Mouse (Mus musculus) heart, embryonic 11.5 days (tissue): ENCODE measurements at regions not wholly inside any gene's neighbourhood (a gene's known extent, or its start where the extent isn't known, plus 50 kb on each side); places are given as distances from the start of the nearest gene placed in this dataset.
"Not testable (repeated sequence)": the region's sequence is repeated elsewhere in the genome, so short reads cannot be mapped to it uniquely, and the experiment has no call there.

Experiments used
- ATAC-seq: fragments of 200-750 bp; cut with Nextera tagmentation; replicated peaks from 2 replicates; pipeline ENCODE4 v1.8.0; 2017; ENCODE audit warnings: moderate library complexity; ENCODE audit not compliant: insufficient number of reproducible peaks, low FRiP score, low TSS enrichment
- H3K27ac ChIP-seq: fragments of 300-500 bp; sonication (generic); 2 replicates; pipeline ENCODE4 v1.5.1; 2014; ENCODE audit warnings: mild to moderate bottlenecking, low read depth, low read length
- H3K27me3 ChIP-seq: fragments of 300-500 bp; sonication (generic); 2 replicates; pipeline ENCODE4 v1.6.1; 2014; ENCODE audit warnings: mild to moderate bottlenecking, low read length, mixed read lengths; ENCODE audit not compliant: control insufficient read depth, insufficient read depth
- H3K36me3 ChIP-seq: fragments of 300-500 bp; sonication (generic); 2 replicates; pipeline ENCODE4 v1.6.1; 2014; ENCODE audit warnings: mild to moderate bottlenecking, low read length, moderate library complexity, mixed read lengths; ENCODE audit not compliant: control insufficient read depth, insufficient read depth
- H3K4me1 ChIP-seq: fragments of 300-500 bp; sonication (generic); 2 replicates; pipeline ENCODE4 v1.6.1; 2014; ENCODE audit warnings: low read length; ENCODE audit not compliant: control insufficient read depth, insufficient read depth
- H3K4me2 ChIP-seq: fragments of 300-500 bp; sonication (generic); 2 replicates; pipeline ENCODE4 v1.6.1; 2014; ENCODE audit warnings: mild to moderate bottlenecking, moderate library complexity
- H3K4me3 ChIP-seq: fragments of 300-500 bp; sonication (generic); 2 replicates; pipeline ENCODE4 v1.5.1; 2014; ENCODE audit warnings: low read depth, low read length
- H3K9ac ChIP-seq: fragments of 300-500 bp; sonication (generic); 2 replicates; pipeline ENCODE4 v1.6.1; 2014; ENCODE audit warnings: mild to moderate bottlenecking, low read depth, low read length, moderate library complexity
- H3K9me3 ChIP-seq: fragments of 300-500 bp; sonication (generic); replicated peaks from 2 replicates; pipeline ENCODE4 v1.6.1; 2016; ENCODE audit warnings: low read length; ENCODE audit not compliant: control insufficient read depth
- WGBS: fragments of 180-500 bp; shearing (Covaris S2); extraction: QIAGEN DNeasy Blood & Tissue Kit; methylation state at CpG from one replicate; pipeline ENCODE4 v1.1.7; 2014; ENCODE audit not compliant: insufficient replicate concordance; 5-methylcytosine and 5-hydroxymethylcytosine counted together

DNA sequence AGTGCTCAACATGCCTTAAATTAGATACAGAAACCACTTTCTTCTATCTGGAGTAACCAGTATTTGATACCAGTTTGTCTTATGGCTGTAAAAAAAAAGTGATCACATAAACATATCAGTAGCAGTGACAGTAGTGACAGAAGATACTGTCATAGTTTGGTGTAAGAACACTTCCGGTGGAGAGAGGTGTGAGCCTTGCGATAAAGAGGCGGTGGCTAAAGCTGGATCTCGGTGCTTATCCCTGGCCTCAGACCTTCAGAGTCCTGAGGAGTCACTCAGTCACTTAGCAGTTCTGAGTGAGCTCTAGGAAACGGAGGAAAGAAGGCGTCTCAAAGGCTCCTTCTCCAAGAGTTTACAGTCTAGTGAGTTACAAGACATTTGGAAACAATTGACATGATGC lies 169.4 kb downstream of the Mterf1b start:
- H3K4me2 ChIP-seq, H3K4me1 ChIP-seq, H3K27ac ChIP-seq, H3K9me3 ChIP-seq, ATAC-seq, H3K4me3 ChIP-seq, H3K9ac ChIP-seq, H3K36me3 ChIP-seq, H3K27me3 ChIP-seq: not testable (repeated sequence)
- WGBS, result 75% methylated on average over 6 of the region's 6 CpGs

GRCm38 (mm10) chr5:4384719-4385118 lies 192.6 kb downstream of the Mterf1b start:
- not testable (repeated sequence) for H3K4me2 ChIP-seq, H3K4me3 ChIP-seq, H3K36me3 ChIP-seq, H3K9ac ChIP-seq, H3K27me3 ChIP-seq, H3K9me3 ChIP-seq, ATAC-seq, H3K27ac ChIP-seq, H3K4me1 ChIP-seq
- WGBS, result 75% methylated on average over 7 of the region's 7 CpGs

DNA sequence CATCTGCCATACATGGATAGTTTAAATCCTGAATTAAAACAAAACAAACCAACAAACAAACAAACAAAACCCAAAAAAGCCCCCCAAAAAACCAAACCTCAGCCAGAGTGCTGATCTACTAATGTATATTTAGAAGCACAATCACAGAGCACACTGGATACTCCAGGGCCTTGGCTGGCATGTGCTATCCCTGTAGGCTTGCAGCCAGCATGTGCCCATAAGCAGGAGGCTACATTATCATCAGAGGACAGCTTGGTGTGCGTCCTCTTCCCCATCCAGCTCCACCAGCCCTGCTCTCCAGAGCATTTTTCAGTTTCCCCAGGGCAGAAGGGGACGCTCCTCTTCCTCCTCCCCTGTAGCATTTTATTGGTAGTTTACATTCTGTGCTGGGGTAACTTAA lies 198.9 kb downstream of the Mterf1b start:
- Histone ChIP-seq H3K27me3 (no peaks in the 10 kb centered on the region), H3K9me3 (no peaks in the 10 kb centered on the region), H3K27ac (no peak overlapping the region), H3K4me2 (no peak overlapping the region), H3K4me1 (no peaks in the 10 kb centered on the region), H3K4me3 (no peak overlapping the region), H3K9ac (no peak overlapping the region), H3K36me3 (no peaks in the 10 kb centered on the region)
- WGBS, result 65% methylated on average over 2 of the region's 2 CpGs
- no peak for ATAC-seq

DNA sequence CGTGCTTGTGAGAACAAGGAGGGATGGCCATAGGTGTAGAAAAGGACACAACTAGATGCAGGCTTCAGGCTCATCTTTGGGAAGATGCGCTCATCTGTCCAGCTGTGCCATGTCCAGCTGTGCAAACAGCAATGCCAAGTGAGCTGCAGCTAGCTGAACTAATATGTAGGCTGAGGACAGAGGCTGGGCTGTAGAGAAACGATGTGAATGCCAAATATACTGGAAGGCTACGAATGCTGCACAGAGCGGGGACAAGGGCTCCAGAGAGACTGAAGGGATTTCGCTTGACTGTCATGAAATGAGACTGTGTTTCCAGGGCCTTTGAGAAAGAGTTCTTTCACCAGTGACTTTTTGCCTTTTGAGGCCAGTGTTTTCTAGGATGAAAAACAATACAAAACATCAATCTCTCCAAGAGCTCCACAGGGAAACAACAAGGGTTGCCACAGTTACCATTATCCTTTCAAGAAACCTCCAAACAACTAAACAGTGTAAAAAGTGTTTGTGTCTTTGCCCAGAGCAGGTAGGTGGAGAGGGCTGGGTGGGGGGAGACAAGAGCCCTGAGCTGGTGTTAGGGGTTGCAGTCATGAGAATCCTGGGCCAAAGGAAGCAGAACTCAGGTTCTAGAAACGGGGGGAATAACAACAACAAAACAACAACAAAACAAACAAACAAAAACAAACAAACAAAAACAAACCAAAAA lies 202.3 kb downstream of the Mterf1b start:
- H3K27me3 ChIP-seq, H3K9me3 ChIP-seq, H3K4me3 ChIP-seq, ATAC-seq, H3K4me2 ChIP-seq, H3K27ac ChIP-seq, H3K4me1 ChIP-seq, H3K9ac ChIP-seq, H3K36me3 ChIP-seq: not testable (repeated sequence)
- WGBS, result 69% methylated on average over 6 of the region's 7 CpGs

GRCm38 (mm10) chr5:4398087-4398486 lies 205.9 kb downstream of the Mterf1b start:
- no peaks in the 10 kb centered on the region for H3K27me3 ChIP-seq
- no peaks in the 10 kb centered on the region for H3K4me1 ChIP-seq
- no peak overlapping the region for H3K4me3 ChIP-seq
- H3K27ac ChIP-seq, result no peak overlapping the region
- H3K9ac ChIP-seq, result no peak overlapping the region
- H3K9me3 ChIP-seq, result no peaks in the 10 kb centered on the region
- no peaks in the 10 kb centered on the region for H3K36me3 ChIP-seq
- no peak overlapping the region for H3K4me2 ChIP-seq
- ATAC-seq, result no peak

DNA sequence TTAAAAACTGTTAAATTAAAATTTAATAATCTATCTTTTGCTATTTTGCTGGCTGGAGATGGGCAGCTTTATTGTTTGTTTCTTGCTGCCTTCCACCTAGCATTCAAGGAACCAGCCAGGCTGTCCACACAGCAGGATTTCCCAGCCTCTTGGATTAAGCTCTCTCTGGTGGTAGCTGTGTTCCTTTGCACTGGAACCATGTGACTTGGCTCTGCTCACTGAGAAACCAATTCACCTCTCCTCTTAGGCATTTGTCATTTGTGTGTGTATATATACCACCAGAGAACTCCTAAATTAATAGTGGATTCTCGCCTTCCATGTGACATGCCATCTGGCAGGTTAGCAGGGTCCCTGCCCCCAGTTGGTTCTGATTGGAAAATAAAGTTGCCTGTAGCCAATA lies 225.6 kb downstream of the Mterf1b start:
- Histone ChIP-seq H3K4me2 (no peak overlapping the region), H3K9me3 (no peaks in the 10 kb centered on the region), H3K27me3 (no peaks in the 10 kb centered on the region), H3K4me1 (no peaks in the 10 kb centered on the region), H3K9ac (no peak overlapping the region), H3K27ac (no peak overlapping the region), H3K4me3 (no peak overlapping the region), H3K36me3 (no peaks in the 10 kb centered on the region)
- WGBS, result 75% methylated on average over 1 of the region's 1 CpGs
- no peak for ATAC-seq
